Mouse (Mus musculus): Measurements from ENCODE around the gene Gm20388.

DNA sequence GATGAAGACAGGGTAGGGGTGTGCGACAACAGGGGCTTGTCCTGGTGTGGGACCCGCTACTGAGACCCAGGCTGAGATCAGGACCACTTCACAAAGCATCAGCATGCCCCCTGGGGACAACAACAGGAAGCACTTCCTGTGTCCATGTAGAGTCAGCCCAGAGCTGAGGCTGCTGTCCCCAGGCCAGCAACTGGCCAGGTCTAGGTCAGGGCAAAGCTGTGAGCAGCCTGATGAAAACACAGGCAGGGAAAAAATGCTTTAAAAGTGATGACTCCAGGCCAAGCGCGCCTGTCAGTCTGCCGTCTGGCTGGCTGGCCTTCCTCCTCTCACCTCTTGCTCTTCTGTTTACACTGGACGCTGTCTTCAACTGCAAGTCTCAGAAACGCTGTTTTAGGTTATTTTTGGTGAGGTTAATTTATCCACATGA lies 1721.0 kb downstream of the Gm20388 start:
- TF ChIP-seq CTCF (IDR thresholded peaks at IDR 0.05; ENCODE audit: extremely low read depth, insufficient read depth, low read length) (no peak), POLR2A (IDR thresholded peaks at IDR 0.05; ENCODE audit: extremely low read depth, insufficient read depth, low read length) (no peak)

All from cortical plate, adult 2 months (tissue).